Mouse (Mus musculus): ENCODE measurements around the gene Ssty2. TPM values are rescaled to one million over a fixed set of nuclear protein-coding genes. Genes with fewer than 3 reads are reported as not detected.

The Ssty2 gene
- not detected for total RNA-seq (2023)

GRCm38 (mm10) chrY:67047972-67048371 lies at the start of gene Ssty2:
TSS of gene Ssty2 (minus strand) at chrY:67048072.

Measured in CD4-positive naive resting alpha-beta T cell, adult 76 days (primary cell).